Mouse (Mus musculus): ENCODE data around the gene Ncapd3.

DNA sequence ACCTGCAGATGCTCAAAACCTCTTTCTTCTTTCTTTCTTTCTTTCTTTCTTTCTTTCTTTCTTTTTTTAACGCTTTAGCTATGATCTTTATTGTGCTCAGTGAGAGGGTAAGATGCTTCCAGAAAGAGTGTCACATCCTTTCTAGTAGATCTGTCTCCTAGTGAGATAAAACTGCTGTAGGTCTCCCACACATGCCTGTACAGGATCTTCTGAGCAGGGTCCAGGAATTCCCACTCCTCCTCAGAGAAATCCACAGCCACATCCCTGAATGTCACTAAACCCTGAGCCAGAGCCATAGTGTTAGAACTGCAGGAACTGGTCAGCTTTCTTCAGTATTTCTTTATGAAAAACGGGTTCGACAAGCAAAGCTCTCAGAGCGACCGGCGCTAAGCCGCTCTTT, 105.4 kb downstream of the Ncapd3 start:
- TF ChIP-seq CTCF (IDR thresholded peaks at IDR 0.05; ENCODE audit: low read depth) (no peak), EP300 (IDR thresholded peaks at IDR 0.05; ENCODE audit: low read depth) (no peak)
